Mouse (Mus musculus) limb, embryonic 13.5 days (tissue): Measurements from ENCODE around the gene Mrfap1. TPM values are rescaled to one million over a fixed set of nuclear protein-coding genes. Genes with fewer than 3 reads are reported as not detected.
A peak's percentile ranks its signal among the peaks of the same experiment; 100 is the strongest.
"Not testable (repeated sequence)": the region's sequence is repeated elsewhere in the genome, so short reads cannot be mapped to it uniquely, and the experiment has no call there.

Experiments
- ATAC-seq: fragments of 200-750 bp; cut with Nextera tagmentation; 2 replicates; pipeline ENCODE4 v1.8.0; 2017; ENCODE audit warnings: low read depth, moderate number of reproducible peaks, moderate TSS enrichment; ENCODE audit not compliant: low FRiP score
- H3K27ac ChIP-seq: fragments of 300-500 bp; sonication (generic); 2 replicates; pipeline ENCODE4 v1.5.1; 2015; ENCODE audit warnings: inconsistent platforms, mild to moderate bottlenecking, moderate library complexity
- H3K27me3 ChIP-seq: fragments of 300-500 bp; sonication (generic); 2 replicates; pipeline ENCODE4 v1.6.1; 2015; ENCODE audit warnings: mild to moderate bottlenecking, inconsistent platforms
- H3K36me3 ChIP-seq: fragments of 300-500 bp; sonication (generic); 2 replicates; pipeline ENCODE4 v1.6.1; 2015; ENCODE audit warnings: inconsistent platforms, mild to moderate bottlenecking, moderate library complexity
- H3K4me1 ChIP-seq: fragments of 300-500 bp; sonication (generic); 2 replicates; pipeline ENCODE4 v1.6.1; 2015; ENCODE audit warnings: inconsistent platforms
- H3K4me2 ChIP-seq: fragments of 300-500 bp; sonication (generic); replicated peaks from 2 replicates; pipeline ENCODE4 v1.6.1; 2015; ENCODE audit warnings: inconsistent platforms, mild to moderate bottlenecking, moderate library complexity
- H3K4me3 ChIP-seq: fragments of 300-500 bp; sonication (generic); 2 replicates; pipeline ENCODE4 v1.5.1; 2015; ENCODE audit warnings: moderate library complexity, mild to moderate bottlenecking, inconsistent platforms
- H3K9ac ChIP-seq: fragments of 300-500 bp; sonication (generic); 2 replicates; pipeline ENCODE4 v1.6.1; 2015; ENCODE audit warnings: mild to moderate bottlenecking, inconsistent platforms
- H3K9me3 ChIP-seq: fragments of 300-500 bp; sonication (generic); 2 replicates; pipeline ENCODE4 v1.6.1; 2016; ENCODE audit warnings: inconsistent platforms
- WGBS: fragments of 180-500 bp; shearing (Covaris S2); methylation state at CpG from one replicate; pipeline ENCODE4 v1.1.7; 2015; 5-methylcytosine and 5-hydroxymethylcytosine counted together
- polyA plus RNA-seq: library from polyadenylated mRNA; unstranded; fragments of >200 nt; fragmentation: Nextera tagmentation; extraction: Ambion mirVana; gene quantifications from 2 replicates; pipeline ENCODE4 v1.2.1, GENCODE M21; 2015

Mrfap1 gene
- polyA plus RNA-seq: 546 and 583 TPM in 2 replicates

DNA sequence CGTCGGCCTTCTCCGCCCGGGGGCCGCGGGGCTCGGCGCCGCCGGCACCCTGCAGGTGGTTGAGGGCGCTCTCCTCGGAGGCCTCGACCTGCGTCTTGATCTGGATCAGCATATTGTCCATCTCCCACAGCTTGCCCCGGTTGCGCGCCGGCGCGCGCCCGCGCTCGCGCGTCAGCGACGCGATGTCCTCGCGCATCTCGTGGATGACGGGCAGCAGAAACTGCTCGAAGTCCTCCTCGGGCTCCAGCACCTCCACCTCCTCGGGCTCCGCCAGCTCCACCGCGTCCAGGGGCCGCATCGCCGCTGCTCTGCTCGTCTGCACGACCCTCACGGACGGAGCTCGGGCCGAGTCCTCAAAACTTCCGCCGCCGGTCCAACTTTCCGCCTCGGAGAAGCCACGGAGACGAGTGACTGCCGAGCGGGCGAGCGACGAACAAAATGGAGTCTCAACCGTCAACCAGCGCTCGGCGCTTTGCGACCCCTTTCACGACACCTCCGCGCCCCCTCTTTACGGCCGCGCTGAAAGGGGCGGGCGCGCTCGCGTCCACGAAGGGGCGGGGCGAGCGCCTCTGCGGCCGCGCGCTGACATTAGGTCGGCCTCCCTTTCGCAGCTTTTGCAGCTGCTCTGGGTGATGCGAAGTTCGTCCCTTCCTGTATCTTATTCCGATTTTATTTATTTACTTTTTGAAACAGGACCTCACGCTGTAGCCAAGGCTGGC lies at the start of gene Mrfap1:
Gene Mrfap1 (minus strand): TSS at position 477 of the 719 bp plus-strand sequence.
- peak; percentile 90 for ATAC-seq
- not testable (repeated sequence) for H3K9me3 ChIP-seq, H3K4me1 ChIP-seq, H3K27me3 ChIP-seq
- Histone ChIP-seq H3K9ac (peak within 1 kb of the TSS; percentile 91), H3K4me3 (peak within 1 kb of the TSS; percentile 70), H3K27ac (peak within 1 kb of the TSS; percentile 97), H3K36me3 (peaks cover 24% of the 10 kb centered on the region), H3K4me2 (peak within 1 kb of the TSS; percentile 68)
- under 1% methylated on average over 90 of the region's 90 CpGs for WGBS

DNA sequence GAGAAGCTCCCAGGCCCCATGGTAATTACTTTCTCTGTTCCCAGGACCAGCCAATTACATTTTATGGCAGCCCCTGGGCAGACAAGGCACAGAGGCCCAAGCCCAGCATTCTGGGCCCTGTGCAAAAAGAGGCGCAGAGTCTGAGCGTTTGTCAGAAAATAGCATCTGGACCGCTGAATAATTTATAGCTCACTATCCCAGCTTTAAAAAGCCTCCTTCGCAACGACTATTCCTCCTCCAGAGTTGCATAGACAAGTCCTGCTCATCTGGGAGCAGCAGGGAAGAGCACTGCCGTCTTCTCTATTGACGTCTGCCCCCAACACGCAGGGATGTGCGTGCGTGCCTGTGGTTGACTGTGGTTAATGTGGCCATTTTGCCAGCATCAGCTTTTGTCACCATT lies 47.9 kb upstream of the Mrfap1 start:
- Histone ChIP-seq H3K9me3 (no peaks in the 10 kb centered on the region), H3K4me2 (no peak overlapping the region), H3K9ac (no peak overlapping the region), H3K27ac (no peak overlapping the region), H3K4me1 (no peaks in the 10 kb centered on the region), H3K36me3 (no peaks in the 10 kb centered on the region), H3K4me3 (no peak overlapping the region), H3K27me3 (no peaks in the 10 kb centered on the region)
- no peak for ATAC-seq
- 49% methylated on average over 10 of the region's 10 CpGs for WGBS

DNA sequence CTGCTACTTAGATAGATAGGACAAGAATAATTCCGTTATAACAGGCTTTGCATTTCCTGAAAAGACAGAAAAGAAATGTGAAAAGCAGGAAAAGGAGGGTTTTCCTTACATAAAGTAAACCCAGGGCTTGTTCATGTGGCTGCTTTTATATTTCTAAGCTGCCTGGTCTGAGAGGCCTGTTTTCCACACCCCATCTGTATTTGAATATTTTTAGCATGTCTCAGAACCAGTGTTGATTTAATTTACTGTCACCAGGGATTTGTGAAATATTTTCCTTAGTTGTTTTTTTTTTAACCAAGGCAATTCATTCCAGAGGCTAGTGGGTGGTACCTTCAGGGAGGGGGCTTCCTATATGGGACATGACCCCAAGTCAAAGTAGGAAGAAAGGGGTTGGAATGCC lies 45.1 kb upstream of the Mrfap1 start:
- ATAC-seq: no peak
- Histone ChIP-seq H3K4me3 (no peak overlapping the region), H3K27me3 (no peaks in the 10 kb centered on the region), H3K9ac (no peak overlapping the region), H3K4me1 (no peaks in the 10 kb centered on the region), H3K9me3 (no peaks in the 10 kb centered on the region), H3K27ac (no peak overlapping the region), H3K36me3 (no peaks in the 10 kb centered on the region), H3K4me2 (no peak overlapping the region)
- 74% methylated on average over 1 of the region's 1 CpGs for WGBS

DNA sequence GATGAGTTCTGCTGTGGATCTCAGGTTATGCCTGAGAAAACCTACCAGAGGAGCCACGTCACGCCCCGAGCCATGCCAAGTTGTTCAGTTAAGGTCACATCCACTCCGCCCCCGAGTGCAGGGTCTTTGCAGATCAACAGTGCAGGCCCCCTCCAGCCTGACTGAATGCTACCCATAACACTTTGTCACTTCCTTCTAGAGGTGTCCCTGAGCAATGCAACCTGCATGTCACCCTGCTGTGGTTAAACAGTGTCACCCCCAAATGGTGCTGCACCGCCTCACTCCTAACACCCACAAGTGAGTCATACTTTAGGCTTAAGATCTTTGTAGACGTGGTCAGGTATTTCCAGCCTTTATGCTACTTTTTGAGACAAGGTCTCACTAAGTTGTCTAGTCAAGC lies 43.5 kb upstream of the Mrfap1 start:
- no peak overlapping the region for H3K4me2 ChIP-seq
- H3K9ac ChIP-seq: no peak overlapping the region
- H3K27ac ChIP-seq: no peak overlapping the region
- H3K4me3 ChIP-seq: no peak overlapping the region
- H3K9me3 ChIP-seq: no peaks in the 10 kb centered on the region
- H3K4me1 ChIP-seq: no peaks in the 10 kb centered on the region
- ATAC-seq: no peak
- H3K27me3 ChIP-seq: no peaks in the 10 kb centered on the region
- H3K36me3 ChIP-seq: no peaks in the 10 kb centered on the region
- 81% methylated on average over 7 of the region's 7 CpGs for WGBS

DNA sequence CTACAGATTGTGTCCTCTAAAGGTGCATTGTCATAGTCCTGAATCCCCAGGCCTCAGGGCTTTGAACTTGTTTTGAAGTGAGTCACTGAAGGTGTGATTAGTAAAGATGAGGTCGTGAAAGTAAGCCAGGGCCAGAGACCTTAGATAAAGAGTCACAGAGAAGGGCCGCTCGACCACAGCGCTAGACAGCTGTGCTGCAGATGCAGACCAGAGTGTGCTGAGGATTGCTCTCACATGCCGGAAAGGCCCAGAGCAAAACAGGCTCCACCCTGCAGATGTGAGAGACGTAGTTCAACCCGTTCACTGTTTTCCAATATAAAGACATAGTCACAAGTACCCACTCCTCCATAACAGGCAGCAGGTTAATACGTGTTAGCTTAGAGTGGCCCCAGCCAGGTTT lies 43.0 kb upstream of the Mrfap1 start:
- no peaks in the 10 kb centered on the region for H3K9me3 ChIP-seq
- H3K4me2 ChIP-seq: no peak overlapping the region
- no peak for ATAC-seq
- no peak overlapping the region for H3K27ac ChIP-seq
- H3K4me1 ChIP-seq: no peaks in the 10 kb centered on the region
- H3K36me3 ChIP-seq: no peaks in the 10 kb centered on the region
- no peak overlapping the region for H3K9ac ChIP-seq
- 58% methylated on average over 8 of the region's 8 CpGs for WGBS
- H3K27me3 ChIP-seq: no peaks in the 10 kb centered on the region
- no peak overlapping the region for H3K4me3 ChIP-seq

DNA sequence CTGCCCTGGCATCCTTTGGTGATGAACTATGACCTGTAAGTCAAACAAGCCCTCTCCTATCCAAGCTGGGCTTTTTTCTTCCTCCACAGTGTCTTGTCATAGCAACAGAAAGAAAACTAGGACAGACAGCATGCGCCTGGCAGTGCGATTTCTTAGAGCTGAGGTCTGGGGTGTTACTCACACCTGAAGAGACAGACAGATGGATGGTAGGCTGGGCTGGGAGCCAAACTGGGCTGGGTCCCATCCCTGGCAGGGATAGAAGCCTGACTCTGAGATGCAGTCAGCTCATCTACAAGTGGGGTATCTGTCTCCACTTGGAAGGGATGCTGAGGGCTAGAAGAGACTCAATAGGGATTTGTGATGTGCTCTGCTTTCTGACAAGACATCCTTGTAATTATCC lies 42.5 kb upstream of the Mrfap1 start:
- H3K4me2 ChIP-seq: no peak overlapping the region

DNA sequence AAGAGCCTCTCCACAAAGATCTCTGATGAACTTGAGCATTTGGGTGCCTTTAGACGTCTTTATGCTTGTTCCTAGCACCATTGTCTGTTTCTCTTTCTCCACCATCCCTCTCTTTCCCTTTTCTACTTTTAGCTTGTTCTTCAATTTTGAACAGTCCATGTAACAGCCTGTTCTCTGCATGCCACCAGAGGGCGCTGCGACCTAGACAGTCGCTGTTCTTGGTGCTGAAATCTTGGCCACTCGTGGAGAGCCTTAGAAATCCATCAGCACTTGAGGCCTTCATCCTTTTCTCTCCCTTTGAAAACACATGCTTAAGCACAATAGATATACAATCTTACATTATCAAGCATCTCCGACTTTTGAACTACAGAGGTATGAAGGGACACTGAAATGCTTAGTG lies 39.4 kb upstream of the Mrfap1 start:
- Histone ChIP-seq H3K9ac (no peak overlapping the region), H3K4me1 (0 out of 2 replicates have a peak, but pooled peaks cover 1% of the 10 kb centered on the region), H3K36me3 (no peaks in the 10 kb centered on the region), H3K27ac (no peak overlapping the region), H3K9me3 (no peaks in the 10 kb centered on the region), H3K4me2 (no peak overlapping the region), H3K27me3 (peaks cover 3% of the 10 kb centered on the region; the same call in 1 of the 2 replicates), H3K4me3 (no peak overlapping the region)
- 1% methylated on average over 6 of the region's 6 CpGs for WGBS
- no peak for ATAC-seq

More for the DNA sequence above, 42.5 kb upstream of the Mrfap1 start:
- no peaks in the 10 kb centered on the region; the same call in 1 of the 2 replicates for H3K27me3 ChIP-seq
- no peaks in the 10 kb centered on the region for H3K36me3 ChIP-seq
- no peak overlapping the region for H3K27ac ChIP-seq
- 82% methylated on average over 2 of the region's 2 CpGs for WGBS
- ATAC-seq: no peak
- H3K4me1 ChIP-seq: no peaks in the 10 kb centered on the region
- H3K9me3 ChIP-seq: no peaks in the 10 kb centered on the region
- no peak overlapping the region for H3K9ac ChIP-seq
- no peak overlapping the region for H3K4me3 ChIP-seq

DNA sequence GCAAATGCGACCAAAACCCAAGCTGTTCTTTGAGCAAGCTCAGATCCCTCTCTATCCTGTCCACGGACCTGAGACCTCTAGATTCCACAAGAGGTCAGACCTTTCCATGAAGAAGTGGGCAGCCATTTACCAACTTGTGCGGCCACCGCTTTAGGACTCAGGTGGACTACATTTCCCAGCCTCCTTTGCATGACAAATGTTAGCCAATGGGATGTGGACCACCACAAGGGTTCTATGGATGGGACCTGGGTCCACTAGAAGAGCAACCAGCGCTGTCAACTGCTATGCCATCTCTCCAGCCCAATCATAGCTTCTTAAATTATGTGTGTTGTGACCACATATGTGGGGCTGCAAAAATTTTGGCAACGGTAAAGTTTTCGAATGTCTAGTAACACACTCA lies 34.7 kb upstream of the Mrfap1 start:
- Histone ChIP-seq H3K4me1 (peaks cover 13% of the 10 kb centered on the region; the same call in 1 of the 2 replicates), H3K36me3 (no peaks in the 10 kb centered on the region; the same call in 1 of the 2 replicates), H3K27ac (no peak overlapping the region), H3K9me3 (no peaks in the 10 kb centered on the region), H3K9ac (no peak overlapping the region), H3K4me2 (no peak overlapping the region), H3K27me3 (peaks cover 6% of the 10 kb centered on the region; the same call in 1 of the 2 replicates), H3K4me3 (no peak overlapping the region)
- ATAC-seq: no peak
- WGBS: 58% methylated on average over 7 of the region's 7 CpGs

DNA sequence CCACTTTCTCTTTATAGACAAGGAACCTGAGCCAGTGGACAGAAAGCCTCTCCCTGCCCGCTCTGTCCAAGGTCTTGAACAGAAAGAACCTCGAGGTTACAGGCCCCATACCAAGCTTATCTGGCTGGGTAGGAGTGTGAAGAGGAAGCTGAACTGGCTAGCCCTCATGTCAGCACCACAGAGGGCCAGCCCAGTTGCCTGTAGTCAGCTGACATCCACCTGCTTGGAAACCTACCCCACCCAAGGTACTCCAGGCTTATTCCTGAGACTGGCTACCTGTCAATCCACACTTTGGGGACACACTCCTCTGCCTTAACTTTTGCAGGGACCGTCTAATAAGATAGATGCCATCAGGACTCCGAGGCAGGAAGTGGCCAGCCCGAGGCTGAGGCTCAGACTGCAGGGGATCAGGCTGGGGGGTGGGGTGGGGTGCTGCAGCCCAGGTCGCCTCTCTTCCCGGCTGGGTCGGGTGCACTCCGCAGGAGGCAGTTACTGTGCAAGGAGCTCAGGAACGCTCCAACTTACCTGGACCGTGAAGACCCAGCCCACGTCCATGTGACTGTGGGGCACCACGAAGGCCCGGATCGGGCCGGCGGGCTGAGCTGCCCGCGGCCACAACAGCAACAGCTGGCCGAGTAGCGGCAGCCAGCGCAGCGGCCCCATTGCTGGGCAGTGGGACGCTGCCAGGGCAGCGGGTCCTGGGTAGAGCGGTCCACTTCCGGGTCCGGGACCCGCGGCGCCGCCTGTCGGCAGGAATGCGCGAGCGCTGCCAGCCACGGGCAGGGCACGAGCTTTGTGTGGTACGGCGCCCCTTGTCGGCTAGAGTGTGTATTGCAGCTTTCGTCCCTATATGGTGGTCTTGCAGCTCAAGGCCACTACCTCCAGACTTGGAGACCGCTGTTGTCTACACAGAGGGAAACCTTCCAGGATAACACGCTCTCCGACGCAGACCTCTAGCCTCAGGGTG lies 33.6 kb upstream of the Mrfap1 start, which contains the start of gene Man2b2:
Gene Man2b2 (minus strand): TSS at position 741 of the 967 bp plus-strand sequence.
- 3% methylated on average over 46 of the region's 46 CpGs for WGBS
- peak; percentile 80 for ATAC-seq

DNA sequence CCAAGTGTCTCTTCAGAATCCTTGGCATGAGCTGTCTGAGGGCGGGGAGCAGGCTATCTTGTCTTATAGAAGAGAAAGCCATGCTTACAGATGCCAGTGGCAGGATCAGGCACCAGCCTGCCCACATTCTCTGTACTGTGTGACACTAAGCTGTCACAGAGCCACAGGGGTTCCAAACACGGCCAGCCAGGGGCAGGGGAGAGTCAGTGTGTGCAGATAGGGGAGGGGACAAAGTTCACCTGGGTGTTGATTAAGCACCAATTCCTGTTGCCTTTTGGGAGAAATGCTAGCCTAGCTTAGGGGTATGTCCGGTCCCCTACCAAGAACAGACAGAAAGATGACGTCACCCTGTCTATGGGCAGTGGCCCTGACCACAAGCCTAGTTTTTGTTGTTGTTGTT lies 32.5 kb upstream of the Mrfap1 start:
- Histone ChIP-seq H3K4me3 (no peak overlapping the region), H3K27me3 (peaks cover 6% of the 10 kb centered on the region; the same call in 1 of the 2 replicates), H3K4me1 (peaks cover 13% of the 10 kb centered on the region; the same call in 1 of the 2 replicates), H3K27ac (no peak overlapping the region), H3K9me3 (no peaks in the 10 kb centered on the region), H3K36me3 (no peaks in the 10 kb centered on the region; the same call in 1 of the 2 replicates), H3K9ac (no peak overlapping the region), H3K4me2 (no peak overlapping the region)
- 77% methylated on average over 4 of the region's 4 CpGs for WGBS
- no peak for ATAC-seq

More for the DNA sequence above, 33.6 kb upstream of the Mrfap1 start, which contains the start of gene Man2b2:
- no peak within 1 kb of the TSS for H3K27ac ChIP-seq
- no peaks in the 10 kb centered on the region for H3K9me3 ChIP-seq
- H3K27me3 ChIP-seq: peaks cover 6% of the 10 kb centered on the region; the same call in 1 of the 2 replicates
- peaks cover 13% of the 10 kb centered on the region; the same call in 1 of the 2 replicates for H3K4me1 ChIP-seq
- H3K9ac ChIP-seq: peak within 1 kb of the TSS; percentile 74
- H3K4me3 ChIP-seq: peak within 1 kb of the TSS; percentile 58
- H3K36me3 ChIP-seq: no peaks in the 10 kb centered on the region; the same call in 1 of the 2 replicates
- H3K4me2 ChIP-seq: peak within 1 kb of the TSS; percentile 73

DNA sequence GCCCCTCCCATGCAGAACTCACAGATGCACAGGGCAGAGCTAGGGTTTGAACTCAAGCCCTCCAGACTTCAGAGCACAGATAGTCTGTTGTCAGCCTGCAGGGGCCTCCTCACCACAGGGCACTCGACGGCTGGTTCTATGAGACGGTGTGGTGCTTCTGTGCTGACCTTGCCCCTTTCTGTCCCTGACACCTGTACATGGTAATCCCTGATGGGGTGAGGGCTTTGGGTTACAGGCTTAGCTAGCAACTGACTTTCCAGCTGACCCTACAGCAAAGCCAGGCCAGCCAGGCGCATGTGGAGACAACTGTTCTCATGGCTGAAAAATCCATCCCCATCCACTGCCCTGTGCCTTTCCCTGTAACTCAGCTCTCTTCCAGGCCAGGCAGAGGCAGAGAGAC lies 26.3 kb upstream of the Mrfap1 start:
- Histone ChIP-seq H3K36me3 (peaks cover 6% of the 10 kb centered on the region), H3K4me2 (no peak overlapping the region), H3K4me1 (no peaks in the 10 kb centered on the region), H3K27ac (no peak overlapping the region), H3K9me3 (no peaks in the 10 kb centered on the region), H3K27me3 (no peaks in the 10 kb centered on the region), H3K9ac (no peak overlapping the region), H3K4me3 (no peak overlapping the region)
- 72% methylated on average over 4 of the region's 4 CpGs for WGBS
- peak; percentile 63 for ATAC-seq

DNA sequence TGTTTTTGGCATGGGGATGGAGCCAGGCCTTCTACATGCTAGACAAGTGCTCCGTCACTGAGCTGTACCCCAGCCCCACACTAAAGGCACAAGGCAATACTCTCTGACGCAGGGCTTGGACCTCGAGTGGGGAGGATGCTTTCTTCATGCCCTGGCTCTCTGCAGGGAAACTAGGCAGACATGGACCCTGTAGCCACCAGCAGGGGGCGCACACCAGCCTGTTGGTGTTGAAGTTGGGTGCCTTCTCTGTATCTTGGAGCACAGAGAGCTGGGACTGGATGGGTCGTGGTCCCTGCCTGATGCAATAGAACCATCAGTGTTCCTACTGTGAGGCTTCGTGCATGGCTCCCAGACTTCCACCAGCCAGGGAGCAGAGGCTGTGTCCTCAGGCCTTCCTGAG lies 23.6 kb upstream of the Mrfap1 start:
- Histone ChIP-seq H3K4me1 (no peaks in the 10 kb centered on the region), H3K9ac (no peak overlapping the region), H3K9me3 (no peaks in the 10 kb centered on the region), H3K36me3 (peaks cover 6% of the 10 kb centered on the region), H3K27me3 (no peaks in the 10 kb centered on the region), H3K4me2 (no peak overlapping the region), H3K27ac (no peak overlapping the region), H3K4me3 (no peak overlapping the region)
- ATAC-seq: no peak
- WGBS: 43% methylated on average over 6 of the region's 6 CpGs
